Mouse (Mus musculus) bone marrow, adult 2 months (tissue): ENCODE measurements at regions not wholly inside any gene's neighbourhood (a gene's known extent, or its start where the extent isn't known, plus 50 kb on each side); places are given as distances from the start of the nearest gene placed in this dataset.
"Not testable (repeated sequence)": the region's sequence is repeated elsewhere in the genome, so short reads cannot be mapped to it uniquely, and the experiment has no call there.

ENCODE experiments used
- H3K27ac ChIP-seq: fragments of 200-500 bp; 2 replicates; pipeline ENCODE4 v1.5.1; 2012; ENCODE audit warnings: low read depth, mild to moderate bottlenecking, control low read depth, inconsistent platforms, low read length; ENCODE audit not compliant: control insufficient read depth, poor library complexity, insufficient read depth
- H3K4me1 ChIP-seq: fragments of 200-500 bp; 2 replicates; pipeline ENCODE4 v1.6.1; 2011; ENCODE audit warnings: low read length; ENCODE audit not compliant: control insufficient read depth, insufficient read depth
- H3K4me3 ChIP-seq: fragments of 200-500 bp; replicated peaks from 2 replicates; pipeline ENCODE3; 2011; ENCODE audit warnings: mild to moderate bottlenecking, low read depth, low read length, control low read depth; ENCODE audit not compliant: control insufficient read depth
- CTCF ChIP-seq: fragments of 200-500 bp; IDR thresholded peaks from 2 replicates; pipeline ENCODE4 v1.5.1; 2011; ENCODE audit warnings: low read length, control low read depth; ENCODE audit not compliant: control insufficient read depth, insufficient read depth
- POLR2A ChIP-seq: fragments of 200-500 bp; IDR thresholded peaks from 2 replicates; pipeline ENCODE4 v1.6.1; 2011; ENCODE audit warnings: low read depth, mild to moderate bottlenecking, control low read depth, low read length, borderline replicate concordance; ENCODE audit not compliant: control insufficient read depth
- WGBS: fragments of 180-500 bp; shearing (Covaris S2); methylation state at CpG from one replicate; pipeline ENCODE4 v1.1.7; 2018; 5-methylcytosine and 5-hydroxymethylcytosine counted together

- WGBS = 77% methylated on average over 2 of the region's 2 CpGs
- H3K4me3 ChIP-seq = no peak overlapping the region
- H3K4me1 ChIP-seq = no peaks in the 10 kb centered on the region
- TF ChIP-seq POLR2A = no peak
- TF ChIP-seq CTCF = no peak
- H3K27ac ChIP-seq = no peak overlapping the region
These were observed 56.3 kb downstream of the Mterf1b start for GRCm38 (mm10) chr5:4248422-4248821.

- H3K4me1 ChIP-seq, H3K4me3 ChIP-seq, H3K27ac ChIP-seq: not testable (repeated sequence)
- 75% methylated on average over 5 of the region's 5 CpGs for WGBS
These were observed 62.1 kb downstream of the Mterf1b start for GRCm38 (mm10) chr5:4254280-4254679.

GRCm38 (mm10) chr5:4257048-4257750, 65.0 kb downstream of the Mterf1b start:
- WGBS = 71% methylated on average over 12 of the region's 12 CpGs
- H3K27ac ChIP-seq = no peak overlapping the region
- H3K4me3 ChIP-seq = no peak overlapping the region
- no peaks in the 10 kb centered on the region for H3K4me1 ChIP-seq
- TF ChIP-seq POLR2A = no peak

GRCm38 (mm10) chr5:4259260-4259659, 67.1 kb downstream of the Mterf1b start:
- 79% methylated on average over 4 of the region's 4 CpGs for WGBS
- Histone ChIP-seq H3K4me3 (no peak overlapping the region), H3K4me1 (no peaks in the 10 kb centered on the region), H3K27ac (no peak overlapping the region)
- TF ChIP-seq CTCF (no peak), POLR2A (no peak)

GRCm38 (mm10) chr5:4262666-4263065, 70.5 kb downstream of the Mterf1b start:
- TF ChIP-seq CTCF (peak; percentile 44; the same call in 1 of the 2 replicates), POLR2A (no peak)
- WGBS = 71% methylated on average over 1 of the region's 1 CpGs
- Histone ChIP-seq H3K4me3 (no peak overlapping the region), H3K27ac (no peak overlapping the region), H3K4me1 (no peaks in the 10 kb centered on the region)

GRCm38 (mm10) chr5:4263560-4264160, 71.5 kb downstream of the Mterf1b start:
- no peak overlapping the region for H3K4me3 ChIP-seq
- no peaks in the 10 kb centered on the region for H3K4me1 ChIP-seq
- no peak overlapping the region for H3K27ac ChIP-seq
- 71% methylated on average over 5 of the region's 5 CpGs for WGBS
- no peak for TF ChIP-seq CTCF
- no peak for TF ChIP-seq POLR2A

GRCm38 (mm10) chr5:4267717-4268116, 75.5 kb downstream of the Mterf1b start:
- H3K27ac ChIP-seq = no peak overlapping the region
- no peaks in the 10 kb centered on the region for H3K4me1 ChIP-seq
- 73% methylated on average over 2 of the region's 2 CpGs for WGBS
- TF ChIP-seq POLR2A (no peak), CTCF (no peak)
- H3K4me3 ChIP-seq = no peak overlapping the region

GRCm38 (mm10) chr5:4273001-4273400, 80.8 kb downstream of the Mterf1b start:
- TF ChIP-seq POLR2A = no peak
- TF ChIP-seq CTCF = no peak
- Histone ChIP-seq H3K4me1 (no peaks in the 10 kb centered on the region), H3K27ac (no peak overlapping the region), H3K4me3 (no peak overlapping the region)
- 74% methylated on average over 5 of the region's 5 CpGs for WGBS

GRCm38 (mm10) chr5:4303616-4304015, 111.4 kb downstream of the Mterf1b start:
- H3K27ac ChIP-seq = no peak overlapping the region
- no peak overlapping the region for H3K4me3 ChIP-seq
- no peak for TF ChIP-seq POLR2A
- no peak for TF ChIP-seq CTCF
- 55% methylated on average over 4 of the region's 4 CpGs for WGBS
- no peaks in the 10 kb centered on the region for H3K4me1 ChIP-seq
